ENCODE assay signal across 19 mouse cellular contexts in genomic region chr5:9186467-9186866, GRCm38 (mm10).
"Had no signal": no experiment of that assay in that cellular context is flagged by ENCODE, and none has a peak within 500 bp of the region (broad histone marks: within the 10 kb centered on the region; RNA-seq: fewer than 3 reads in every experiment).

No protein-coding gene starts in this region.

- H3K36me3 ChIP-seq: liver, embryonic 13.5 days; liver, embryonic 15.5 days; midbrain, embryonic 12.5 days; neural tube, embryonic 12.5 days had no signal

- H3K27me3 ChIP-seq: liver, embryonic 13.5 days; liver, embryonic 15.5 days; megakaryocyte, embryonic 14.5 days; midbrain, embryonic 12.5 days; neural tube, embryonic 12.5 days had no signal

- ATAC-seq: liver, postnatal 0 days; midbrain, embryonic 16.5 days had no signal

- DNase-seq: liver, embryonic 13.5 days; liver, postnatal 0 days; lung, embryonic 14.5 days; lung, postnatal 14 days; lung, postnatal 36 days; midbrain, embryonic 14.5 days; right cerebral cortex, postnatal 25 days; right cerebral cortex, postnatal 4 days; spleen, adult 18-20 months; thymus, adult 18-20 months; thymus, postnatal 14 days; thymus, postnatal 36 days had no signal

- H3K4me1 ChIP-seq: liver, embryonic 13.5 days; liver, embryonic 15.5 days; megakaryocyte, embryonic 14.5 days; midbrain, embryonic 12.5 days; neural tube, embryonic 12.5 days had no signal

- H3K27ac ChIP-seq: liver, embryonic 13.5 days; liver, embryonic 15.5 days; macrophage; midbrain, embryonic 12.5 days; neural tube, embryonic 12.5 days had no signal

- H3K9me3 ChIP-seq: liver, embryonic 13.5 days; liver, embryonic 15.5 days; megakaryocyte, embryonic 14.5 days; midbrain, embryonic 12.5 days; neural tube, embryonic 12.5 days had no signal

- H3K4me2 ChIP-seq: liver, embryonic 11.5 days; liver, embryonic 13.5 days; liver, embryonic 15.5 days; lung, embryonic 14.5 days; midbrain, embryonic 12.5 days; neural tube, embryonic 12.5 days had no signal

- H3K4me3 ChIP-seq: liver, embryonic 13.5 days; liver, embryonic 15.5 days; megakaryocyte, embryonic 14.5 days; midbrain, embryonic 12.5 days; neural tube, embryonic 12.5 days had no signal

- H3K9ac ChIP-seq: liver, embryonic 13.5 days; liver, embryonic 15.5 days; liver, postnatal 0 days; lung, embryonic 14.5 days; midbrain, embryonic 12.5 days; neural tube, embryonic 12.5 days had no signal
